Mouse (Mus musculus) heart, embryonic 12.5 days (tissue): Measurements from ENCODE around the gene Pom121. TPM values are rescaled to one million over a fixed set of nuclear protein-coding genes. Genes with fewer than 3 reads are reported as not detected.
A peak's percentile ranks its signal among the peaks of the same experiment; 100 is the strongest.
"Not testable (repeated sequence)": the region's sequence is repeated elsewhere in the genome, so short reads cannot be mapped to it uniquely, and the experiment has no call there.

ENCODE experiments used
- ATAC-seq: fragments of 200-750 bp; cut with Nextera tagmentation; 2 replicates; pipeline ENCODE4 v1.8.0; 2017; ENCODE audit warnings: moderate TSS enrichment, moderate library complexity; ENCODE audit not compliant: insufficient number of reproducible peaks, low FRiP score
- H3K27ac ChIP-seq: fragments of 300-500 bp; sonication (generic); 2 replicates; pipeline ENCODE4 v1.5.1; 2016; ENCODE audit warnings: mild to moderate bottlenecking, moderate library complexity; ENCODE audit not compliant: poor library complexity, severe bottlenecking
- H3K27me3 ChIP-seq: fragments of 300-500 bp; sonication (generic); replicated peaks from 2 replicates; pipeline ENCODE4 v1.6.1; 2016; ENCODE audit warnings: mild to moderate bottlenecking, moderate library complexity
- H3K36me3 ChIP-seq: fragments of 300-500 bp; sonication (generic); 2 replicates; pipeline ENCODE4 v1.6.1; 2016; ENCODE audit warnings: mild to moderate bottlenecking, moderate library complexity
- H3K4me1 ChIP-seq: fragments of 300-500 bp; sonication (generic); replicated peaks from 2 replicates; pipeline ENCODE4 v1.6.1; 2016; ENCODE audit warnings: mild to moderate bottlenecking
- H3K4me2 ChIP-seq: fragments of 300-500 bp; sonication (generic); 2 replicates; pipeline ENCODE4 v1.6.1; 2016; ENCODE audit warnings: mild to moderate bottlenecking, moderate library complexity
- H3K4me3 ChIP-seq: fragments of 300-500 bp; sonication (generic); 2 replicates; pipeline ENCODE4 v1.5.1; 2016; ENCODE audit warnings: mild to moderate bottlenecking
- H3K9ac ChIP-seq: fragments of 300-500 bp; sonication (generic); 2 replicates; pipeline ENCODE4 v1.6.1; 2016; ENCODE audit warnings: mild to moderate bottlenecking, moderate library complexity
- H3K9me3 ChIP-seq: fragments of 300-500 bp; sonication (generic); replicated peaks from 2 replicates; pipeline ENCODE4 v1.6.1; 2016; ENCODE audit warnings: mild to moderate bottlenecking, moderate library complexity
- WGBS: fragments of 180-500 bp; shearing (Covaris S2); methylation state at CpG from one replicate; pipeline ENCODE4 v1.1.7; 2016; 5-methylcytosine and 5-hydroxymethylcytosine counted together
- polyA plus RNA-seq: library from polyadenylated mRNA; unstranded; fragments of >200 nt; fragmentation: Nextera tagmentation; extraction: Ambion mirVana; gene quantifications from 2 replicates; pipeline ENCODE4 v1.2.1, GENCODE M21; 2016

The Pom121 gene
- polyA plus RNA-seq, 1 experiment from 2014 or later: 14.7 TPM

DNA sequence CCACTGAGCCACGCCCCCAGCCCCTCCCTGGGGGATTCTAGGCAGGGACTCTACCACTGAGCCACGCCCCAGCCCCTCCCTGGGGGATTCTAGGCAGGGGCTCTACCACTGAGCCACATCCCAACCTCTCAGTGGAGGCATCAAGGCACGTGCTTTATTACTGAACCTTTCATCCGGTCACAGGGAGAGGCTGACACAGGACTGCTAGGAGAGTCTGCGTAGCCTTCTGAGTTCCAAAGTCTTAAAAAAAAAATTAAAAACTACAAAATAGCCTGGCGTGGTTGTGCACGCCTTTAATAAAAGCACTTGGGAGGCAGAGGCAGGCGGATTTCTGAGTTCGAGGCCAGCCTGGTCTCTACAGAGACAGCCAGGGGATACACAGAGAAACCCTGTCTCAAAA, 25.1 kb downstream of the Pom121 start:
- Histone ChIP-seq H3K27me3 (peaks cover 12% of the 10 kb centered on the region; the same call in 1 of the 2 replicates), H3K4me1 (peaks cover 13% of the 10 kb centered on the region), H3K36me3 (peaks cover 27% of the 10 kb centered on the region), H3K4me3 (peak overlapping the region; percentile 89), H3K4me2 (peak overlapping the region; percentile 90)
- not testable (repeated sequence) for H3K27ac ChIP-seq, H3K9me3 ChIP-seq, ATAC-seq, H3K9ac ChIP-seq
- WGBS: 53% methylated on average over 9 of the region's 9 CpGs

DNA sequence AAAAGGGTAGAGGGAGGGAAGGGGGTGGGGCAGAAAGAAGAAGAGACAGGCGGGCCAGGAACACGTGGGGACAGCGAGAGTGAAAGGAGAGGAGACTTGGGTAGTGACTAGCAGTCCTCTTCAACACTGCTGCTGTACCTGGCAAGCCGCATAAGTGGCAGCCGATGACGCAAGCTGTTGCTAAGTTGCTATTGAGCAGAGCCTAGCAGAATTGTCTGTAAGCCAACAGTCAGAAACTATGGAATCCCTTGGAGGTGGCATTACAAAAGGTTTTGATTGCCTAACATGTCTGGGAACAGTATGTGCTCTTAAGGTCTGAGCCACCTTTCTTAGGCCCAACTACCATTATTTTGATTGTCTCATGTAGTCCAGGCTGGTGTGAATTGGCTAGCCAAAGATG, 26.0 kb downstream of the Pom121 start:
- Histone ChIP-seq H3K4me1 (peaks cover 13% of the 10 kb centered on the region), H3K9ac (no peak overlapping the region), H3K9me3 (0 out of 2 replicates have a peak, but pooled peaks cover under 1% of the 10 kb centered on the region), H3K4me2 (no peak overlapping the region), H3K27me3 (peaks cover 12% of the 10 kb centered on the region; the same call in 1 of the 2 replicates), H3K36me3 (peaks cover 18% of the 10 kb centered on the region), H3K27ac (no peak overlapping the region), H3K4me3 (no peak overlapping the region)
- no peak for ATAC-seq
- 77% methylated on average over 6 of the region's 6 CpGs for WGBS

DNA sequence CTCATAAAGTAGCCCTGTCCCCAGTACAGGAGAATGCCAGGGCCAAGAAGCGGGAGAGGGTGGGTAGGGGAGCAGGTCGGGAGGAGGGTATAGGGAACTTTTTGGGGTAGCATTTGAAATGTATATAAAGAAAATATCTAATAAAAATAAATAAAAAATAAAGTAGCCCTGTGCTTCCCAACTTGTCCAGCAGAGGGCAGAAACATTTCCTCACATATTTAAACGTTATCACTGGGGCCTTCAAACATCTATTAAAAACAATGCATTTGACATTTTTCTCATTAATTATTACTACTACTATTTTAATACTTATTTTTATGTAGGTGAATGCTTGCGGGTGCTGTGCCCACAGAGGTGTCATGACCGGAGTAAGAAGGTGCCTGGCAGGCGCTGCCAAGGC, 26.5 kb downstream of the Pom121 start:
- Histone ChIP-seq H3K4me3 (no peak overlapping the region), H3K4me2 (no peak overlapping the region), H3K9ac (no peak overlapping the region), H3K27ac (no peak overlapping the region), H3K4me1 (peaks cover 13% of the 10 kb centered on the region), H3K36me3 (peaks cover 14% of the 10 kb centered on the region), H3K27me3 (peaks cover 12% of the 10 kb centered on the region; the same call in 1 of the 2 replicates), H3K9me3 (no peaks in the 10 kb centered on the region)
- no peak for ATAC-seq
- WGBS: 48% methylated on average over 6 of the region's 6 CpGs

DNA sequence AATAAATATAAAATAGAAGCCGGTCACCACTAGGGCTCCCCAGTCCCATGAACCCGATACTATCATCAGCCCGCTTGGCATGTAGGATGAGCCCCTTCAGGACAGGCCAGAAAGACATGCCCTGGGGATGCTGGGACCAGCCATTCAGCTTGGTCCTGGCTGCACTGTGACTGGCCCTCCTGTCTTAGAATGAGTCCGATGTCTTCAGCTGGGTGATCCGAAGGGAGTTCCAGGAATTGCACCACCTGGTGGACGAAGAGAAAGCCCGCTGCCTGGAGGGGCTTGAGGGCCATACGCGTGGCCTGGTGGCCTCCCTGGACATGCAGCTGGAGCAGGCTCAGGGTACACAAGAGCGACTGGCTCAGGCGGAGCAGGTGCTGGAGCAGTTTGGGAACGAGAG, 30.8 kb downstream of the Pom121 start:
- H3K9ac ChIP-seq: no peak overlapping the region
- no peak overlapping the region for H3K4me3 ChIP-seq
- no peak for ATAC-seq
- no peak overlapping the region for H3K27ac ChIP-seq
- H3K9me3 ChIP-seq: no peaks in the 10 kb centered on the region
- 30% methylated on average over 12 of the region's 12 CpGs for WGBS
- peaks cover 12% of the 10 kb centered on the region; the same call in 1 of the 2 replicates for H3K27me3 ChIP-seq
- H3K4me2 ChIP-seq: no peak overlapping the region
- no peaks in the 10 kb centered on the region for H3K36me3 ChIP-seq
- H3K4me1 ChIP-seq: no peaks in the 10 kb centered on the region

DNA sequence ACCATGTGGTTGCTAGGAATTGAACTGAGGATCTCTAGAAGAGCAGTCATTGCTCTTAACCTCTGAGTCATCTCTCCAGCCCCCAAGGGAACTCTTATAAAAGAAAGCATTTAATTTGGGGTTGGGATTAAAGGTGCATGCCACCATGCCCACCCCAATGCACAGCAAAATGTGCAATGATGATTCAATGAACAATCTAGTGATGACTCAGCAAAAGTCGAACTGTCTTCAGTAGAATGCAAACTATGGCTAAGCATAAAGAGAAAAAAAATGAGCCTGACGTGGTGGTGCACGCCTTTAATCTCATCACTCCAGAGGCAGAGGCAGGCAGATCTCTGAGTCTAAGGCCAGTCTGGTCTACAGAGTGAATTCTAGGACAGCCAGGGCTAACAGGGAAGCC, 31.8 kb downstream of the Pom121 start:
- no peaks in the 10 kb centered on the region for H3K4me1 ChIP-seq
- WGBS: 80% methylated on average over 3 of the region's 3 CpGs

DNA sequence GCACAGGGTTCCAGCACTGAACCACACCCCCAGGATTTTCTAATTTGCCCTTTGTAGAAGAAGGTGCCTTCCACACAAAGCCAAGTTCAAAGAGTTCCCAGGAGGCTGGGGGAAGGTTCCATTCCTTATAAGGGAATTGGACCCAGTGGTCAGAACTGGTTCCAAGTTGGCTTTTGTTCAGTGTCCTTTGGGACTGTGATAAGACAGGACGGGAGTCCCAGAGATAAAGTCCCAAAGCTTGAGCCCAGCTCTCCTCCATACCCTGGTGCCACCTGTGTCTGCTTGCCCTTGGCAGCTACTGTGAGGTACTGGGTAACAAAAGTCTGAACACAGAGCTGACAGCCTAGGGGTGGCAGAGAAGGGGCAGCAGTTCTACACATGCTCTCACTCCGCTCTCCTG, 34.6 kb downstream of the Pom121 start:
- no peaks in the 10 kb centered on the region for H3K4me1 ChIP-seq
- H3K4me3 ChIP-seq: no peak overlapping the region
- H3K27ac ChIP-seq: no peak overlapping the region
- ATAC-seq: no peak
- H3K4me2 ChIP-seq: no peak overlapping the region
- H3K9ac ChIP-seq: no peak overlapping the region
- WGBS: 70% methylated on average over 2 of the region's 2 CpGs
- H3K27me3 ChIP-seq: no peaks in the 10 kb centered on the region
- H3K36me3 ChIP-seq: no peaks in the 10 kb centered on the region
- peaks cover 3% of the 10 kb centered on the region; the same call in 1 of the 2 replicates for H3K9me3 ChIP-seq

More for the DNA sequence above, 31.8 kb downstream of the Pom121 start:
- no peak overlapping the region for H3K4me3 ChIP-seq
- no peak for ATAC-seq
- no peak overlapping the region for H3K27ac ChIP-seq
- H3K9ac ChIP-seq: no peak overlapping the region
- peaks cover 12% of the 10 kb centered on the region; the same call in 1 of the 2 replicates for H3K27me3 ChIP-seq
- H3K9me3 ChIP-seq: peaks cover 2% of the 10 kb centered on the region; the same call in 1 of the 2 replicates
- no peaks in the 10 kb centered on the region for H3K36me3 ChIP-seq
- no peak overlapping the region for H3K4me2 ChIP-seq

DNA sequence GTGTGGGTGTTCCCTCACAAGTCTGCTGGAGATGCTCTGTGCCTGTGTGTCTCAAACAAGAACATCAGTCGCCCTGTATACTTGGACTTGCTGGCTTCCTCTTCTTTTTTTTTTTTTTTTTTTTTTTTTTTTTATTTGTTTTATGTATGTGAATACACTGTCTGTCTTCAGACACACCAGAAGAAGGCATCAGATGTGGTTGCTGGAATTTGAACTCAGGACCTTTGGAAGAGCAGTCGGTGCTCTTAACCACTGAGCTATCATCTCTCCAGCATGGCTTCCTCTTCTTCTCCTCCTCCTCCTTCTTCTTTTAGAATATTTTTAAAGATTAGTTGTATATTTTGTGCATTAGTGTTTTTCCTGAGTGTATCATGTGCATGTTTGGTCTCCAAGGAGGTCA, 36.8 kb downstream of the Pom121 start:
- no peaks in the 10 kb centered on the region for H3K4me1 ChIP-seq
- no peaks in the 10 kb centered on the region for H3K36me3 ChIP-seq
- H3K9me3 ChIP-seq: peaks cover 3% of the 10 kb centered on the region; the same call in 1 of the 2 replicates
- WGBS: 69% methylated on average over 2 of the region's 2 CpGs
- no peak overlapping the region for H3K27ac ChIP-seq
- ATAC-seq: 0 out of 2 replicates have a peak, but pooled peaks have one; percentile 72
- no peak overlapping the region for H3K9ac ChIP-seq
- H3K4me3 ChIP-seq: no peak overlapping the region
- H3K27me3 ChIP-seq: peaks cover 19% of the 10 kb centered on the region
- H3K4me2 ChIP-seq: no peak overlapping the region

DNA sequence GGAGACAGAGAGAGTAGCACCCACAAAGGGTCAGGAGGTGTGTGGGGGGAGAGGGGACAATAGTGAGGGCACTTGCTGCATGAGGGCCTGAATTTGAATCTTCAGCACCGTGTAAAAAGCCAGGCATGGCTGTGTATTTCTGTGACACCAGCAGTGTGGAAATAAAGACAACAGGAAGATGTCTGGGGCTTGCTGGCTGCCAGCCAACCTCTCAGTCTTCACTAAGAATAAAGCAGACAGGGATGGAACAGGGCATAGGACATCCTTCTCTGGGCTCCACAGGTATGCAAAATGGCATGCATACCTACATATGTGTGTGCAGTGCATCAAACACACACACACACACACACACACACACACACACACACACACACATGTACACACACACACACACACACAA, 38.3 kb downstream of the Pom121 start:
- ATAC-seq: no peak
- H3K27me3 ChIP-seq: peaks cover 29% of the 10 kb centered on the region
- WGBS: 50% methylated on average over 1 of the region's 1 CpGs
- no peak overlapping the region for H3K27ac ChIP-seq
- no peak overlapping the region for H3K4me3 ChIP-seq
- no peaks in the 10 kb centered on the region for H3K36me3 ChIP-seq
- H3K9ac ChIP-seq: no peak overlapping the region
- H3K4me1 ChIP-seq: no peaks in the 10 kb centered on the region
- no peak overlapping the region for H3K4me2 ChIP-seq
- H3K9me3 ChIP-seq: peaks cover 4% of the 10 kb centered on the region; the same call in 1 of the 2 replicates

DNA sequence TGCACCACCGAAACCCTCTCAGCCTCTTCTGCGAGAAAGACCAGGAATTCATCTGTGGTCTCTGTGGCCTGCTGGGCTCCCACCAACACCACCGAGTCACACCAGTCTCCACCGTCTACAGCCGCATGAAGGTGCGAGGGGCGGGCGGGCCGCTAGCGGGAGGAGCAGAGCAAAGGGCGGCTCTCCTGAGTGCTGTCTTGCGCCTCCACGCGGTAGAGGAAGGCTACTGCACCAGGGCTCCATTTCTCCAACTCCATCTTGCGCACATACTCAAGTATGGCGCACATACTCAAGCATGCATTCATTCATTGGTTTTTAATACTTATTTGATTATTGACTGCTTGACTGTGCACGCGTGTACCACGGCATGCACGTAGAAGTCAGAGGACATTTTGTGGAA, 40.8 kb downstream of the Pom121 start:
- 15% methylated on average over 20 of the region's 20 CpGs for WGBS
- no peak overlapping the region for H3K4me3 ChIP-seq
- H3K27ac ChIP-seq: no peak overlapping the region
- H3K9me3 ChIP-seq: peaks cover 22% of the 10 kb centered on the region
- H3K27me3 ChIP-seq: peaks cover 29% of the 10 kb centered on the region
- H3K4me1 ChIP-seq: no peaks in the 10 kb centered on the region
- H3K4me2 ChIP-seq: no peak overlapping the region
- no peak for ATAC-seq
- no peak overlapping the region for H3K9ac ChIP-seq
- no peaks in the 10 kb centered on the region for H3K36me3 ChIP-seq

DNA sequence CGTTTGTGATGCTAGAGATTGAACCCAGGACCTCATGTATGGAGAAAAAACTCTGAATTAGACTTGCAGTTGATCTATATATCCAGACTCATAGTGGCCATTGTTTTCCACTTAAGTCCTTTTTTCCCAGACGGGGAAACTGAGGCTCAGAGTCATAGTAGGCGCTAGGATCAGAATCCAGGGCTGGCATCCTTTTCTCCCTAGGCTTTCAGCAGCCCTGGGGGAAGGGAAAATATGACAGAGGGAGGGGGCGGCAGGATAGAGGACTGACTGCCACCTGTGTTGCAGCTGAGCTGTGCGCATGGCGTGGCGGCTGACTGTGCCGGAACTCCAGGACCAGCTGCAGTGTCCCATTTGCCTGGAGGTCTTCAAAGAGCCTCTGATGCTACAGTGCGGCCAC, 41.4 kb downstream of the Pom121 start, which contains the start of gene Trim50:
Gene Trim50 (plus strand): TSS at position 301 of the 400 bp plus-strand sequence.
- H3K36me3 ChIP-seq: no peaks in the 10 kb centered on the region
- no peaks in the 10 kb centered on the region for H3K4me1 ChIP-seq
- no peak for ATAC-seq
- H3K27me3 ChIP-seq: peaks cover 29% of the 10 kb centered on the region
- no peak within 1 kb of the TSS for H3K4me2 ChIP-seq
- H3K4me3 ChIP-seq: no peak within 1 kb of the TSS
- WGBS: 47% methylated on average over 9 of the region's 9 CpGs
- H3K27ac ChIP-seq: no peak within 1 kb of the TSS
- H3K9me3 ChIP-seq: peaks cover 22% of the 10 kb centered on the region
- H3K9ac ChIP-seq: no peak within 1 kb of the TSS

DNA sequence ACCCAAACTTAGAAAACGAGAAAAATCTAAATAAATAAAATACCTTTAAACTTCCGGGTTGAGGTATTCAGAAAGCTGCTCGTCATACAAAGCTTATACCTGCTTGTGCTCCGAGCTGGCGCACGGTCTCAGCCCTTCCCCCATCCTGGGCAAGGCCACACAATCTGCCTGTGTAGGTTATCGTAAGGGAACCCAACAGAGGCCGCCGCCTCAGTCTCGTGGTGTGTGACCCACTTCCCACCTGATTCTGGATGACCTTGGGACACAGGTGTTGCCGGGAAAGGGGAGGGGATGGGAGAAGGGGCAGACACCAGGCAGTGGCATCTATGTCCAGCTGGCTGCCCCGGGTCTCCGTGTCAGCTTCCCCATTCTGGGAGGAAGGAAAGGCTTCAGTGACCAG, 42.7 kb downstream of the Pom121 start:
- peaks cover 18% of the 10 kb centered on the region for H3K9me3 ChIP-seq
- no peak for ATAC-seq
- no peaks in the 10 kb centered on the region for H3K4me1 ChIP-seq
- H3K9ac ChIP-seq: no peak overlapping the region
- H3K27me3 ChIP-seq: peaks cover 29% of the 10 kb centered on the region
- 78% methylated on average over 13 of the region's 13 CpGs for WGBS
- no peak overlapping the region for H3K27ac ChIP-seq
- H3K36me3 ChIP-seq: no peaks in the 10 kb centered on the region
- H3K4me2 ChIP-seq: no peak overlapping the region
- no peak overlapping the region for H3K4me3 ChIP-seq

DNA sequence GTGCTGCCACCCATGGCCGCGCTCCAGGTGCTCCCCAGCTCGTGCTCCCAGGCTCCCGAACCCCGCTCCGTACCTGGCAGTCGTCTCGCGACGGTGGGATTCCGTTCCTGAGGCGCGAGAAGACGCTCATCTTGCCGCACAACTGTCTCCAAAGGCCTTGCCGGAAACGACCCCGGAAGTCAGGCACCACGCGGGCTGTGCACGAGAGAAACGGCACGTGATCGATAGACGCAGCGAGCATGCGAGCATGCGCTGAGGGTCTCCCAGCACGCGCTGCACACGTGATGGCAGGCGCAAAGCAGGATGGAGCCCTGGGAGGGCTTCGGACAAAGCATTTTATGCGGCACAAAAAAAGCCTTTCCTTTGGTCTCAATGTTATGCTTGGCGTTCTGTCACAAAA, 44.5 kb downstream of the Pom121 start, which contains the start of gene Fkbp6:
Gene Fkbp6 (minus strand): TSS at position 183 of the 400 bp plus-strand sequence.
- WGBS: 87% methylated on average over 35 of the region's 35 CpGs
- Histone ChIP-seq H3K9me3 (peaks cover 18% of the 10 kb centered on the region), H3K4me2 (no peak within 1 kb of the TSS), H3K27ac (no peak within 1 kb of the TSS), H3K9ac (no peak within 1 kb of the TSS), H3K36me3 (no peaks in the 10 kb centered on the region), H3K4me3 (no peak within 1 kb of the TSS), H3K27me3 (peaks cover 29% of the 10 kb centered on the region), H3K4me1 (no peaks in the 10 kb centered on the region)
- ATAC-seq: no peak
